Mouse (Mus musculus): ENCODE results near the gene Nat8f1. TPM values are rescaled to one million over a fixed set of nuclear protein-coding genes. Genes with fewer than 3 reads are reported as not detected.

Nat8f1 gene
- total RNA-seq, 2 experiments from 2014 or later, result 2.1 to 2.4 TPM

Other genes with a start within 250 kb of the Nat8f1 start
- not detected for gene Nat8f7, start 202.5 kb downstream of the Nat8f1 start, total RNA-seq (2021)
- not detected for gene Nat8f3, start 149.9 kb downstream of the Nat8f1 start, total RNA-seq (2021)
- not detected for gene Nat8f6, start 94.7 kb downstream of the Nat8f1 start, total RNA-seq (2021)
- gene Nat8f5, start 94.7 kb downstream of the Nat8f1 start, total RNA-seq (2021), result not detected
- not detected for gene Nat8, start 83.6 kb downstream of the Nat8f1 start, total RNA-seq (2021)
- gene Nat8f2, start 46.5 kb downstream of the Nat8f1 start, total RNA-seq (2021), result not detected
- 1 to 10 TPM; 1.3 to 1.8 TPM for gene Nat8f4, start 10.8 kb downstream of the Nat8f1 start, total RNA-seq (2021)
- gene Tprkb, start 3.8 kb downstream of the Nat8f1 start, total RNA-seq (2021), result 10 to 100 TPM; 11.6 to 13.1 TPM
- gene Dusp11, start 46.0 kb upstream of the Nat8f1 start, total RNA-seq (2021), result 10 to 100 TPM; 60.0 to 69.6 TPM
- not detected for gene Figla, start 100.5 kb upstream of the Nat8f1 start, total RNA-seq (2021)
- 1 to 10 TPM; 2.3 to 3.3 TPM for gene Add2, start 113.0 kb upstream of the Nat8f1 start, total RNA-seq (2021)

Data from heart, postnatal 4 days (tissue).